Mouse (Mus musculus) ES-E14 (cell line): ENCODE measurements around the gene Arid5b.

Experiments used
- HCFC1 ChIP-seq: IDR thresholded peaks from 2 replicates; pipeline ENCODE4 v1.6.1; 2012; ENCODE audit warnings: low read length, inconsistent platforms, borderline replicate concordance; ENCODE audit not compliant: insufficient read depth
- MAFK ChIP-seq: IDR thresholded peaks from 2 replicates; pipeline ENCODE4 v1.6.1; 2014; ENCODE audit warnings: mild to moderate bottlenecking, low read depth, low read length, inconsistent platforms; ENCODE audit not compliant: insufficient read depth
- ZC3H11A ChIP-seq: IDR thresholded peaks from 2 replicates; pipeline ENCODE4 v1.6.1; 2012; ENCODE audit warnings: low read depth, mild to moderate bottlenecking, inconsistent platforms, low read length, borderline replicate concordance

DNA sequence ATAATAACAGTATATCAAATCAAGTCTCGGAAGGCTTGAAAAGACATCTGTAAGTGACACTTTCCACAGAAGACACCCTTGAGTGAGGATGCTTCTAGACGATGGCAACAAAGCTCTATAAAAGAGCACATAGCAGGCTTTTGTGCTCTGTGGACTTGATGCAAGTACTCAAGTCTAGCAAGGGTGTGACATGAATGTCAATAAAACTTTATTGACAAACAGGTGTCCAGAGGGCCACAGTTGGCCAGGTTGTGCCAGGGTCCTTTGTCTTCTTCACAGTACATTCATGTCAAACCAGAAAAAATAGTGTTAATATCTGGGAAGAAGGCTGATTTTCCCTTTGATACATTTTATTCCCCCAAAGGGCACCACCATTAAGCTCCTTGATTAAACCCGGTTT is 149.5 kb downstream of the Arid5b start:
- TF ChIP-seq MAFK (no peak), ZC3H11A (no peak), HCFC1 (no peak)
